Mouse (Mus musculus): ENCODE results near the gene Pde6b. TPM values are rescaled to one million over a fixed set of nuclear protein-coding genes. Genes with fewer than 3 reads are reported as not detected.

Gene Pde6b
- polyA plus RNA-seq (2012; fragmentation: generic; extraction: Trizol), result under 1 TPM in 1 of 2 experiments, not detected in 1; 0.02 TPM

GRCm38 (mm10) chr5:108388201-108388600 lies at the start of gene Pde6b:
Gene Pde6b (plus strand): TSS chr5:108388391.

GRCm38 (mm10) chr5:108367871-108368332 lies 20.3 kb upstream of the Pde6b start, which contains the start of gene Gm42517:
Gene Gm42517 (minus strand): TSS chr5:108367922.

GRCm38 (mm10) chr5:108433804-108434587 lies 45.8 kb downstream of the Pde6b start, which contains the start of gene Atp5k:
Gene Atp5k (minus strand): TSS chr5:108434448.

GRCm38 (mm10) chr5:108448785-108449668 lies 60.8 kb downstream of the Pde6b start, which contains the start of gene Mfsd7a:
Gene Mfsd7a (minus strand): TSS chr5:108448891.

GRCm38 (mm10) chr5:108461082-108462065 lies 73.2 kb downstream of the Pde6b start, which contains the start of gene Pcgf3:
Gene Pcgf3 (plus strand): TSS chr5:108461232.

Other genes with a start within 250 kb of the Pde6b start
- 1 to 10 TPM in 1 of 2 experiments, under 1 TPM in 1; 0.94 to 4.4 TPM for gene Dr1, start 119.5 kb upstream of the Pde6b start, polyA plus RNA-seq (2012; fragmentation: generic; extraction: Trizol)
- 1 to 10 TPM in 1 of 2 experiments, under 1 TPM in 1; 0.21 to 1.9 TPM for gene Pigg, start 75.8 kb upstream of the Pde6b start, polyA plus RNA-seq (2012; fragmentation: generic; extraction: Trizol)
- gene Gm42517, start 20.5 kb upstream of the Pde6b start, polyA plus RNA-seq (2012; fragmentation: generic; extraction: Trizol), result under 1 TPM; 0.01 to 0.06 TPM
- gene Atp5k, start 46.1 kb downstream of the Pde6b start, polyA plus RNA-seq (2012; fragmentation: generic; extraction: Trizol), result 1,000 to 10,000 TPM in 1 of 2 experiments, 100 to 1,000 TPM in 1; 937 to 1,235 TPM
- gene Mfsd7a, start 60.5 kb downstream of the Pde6b start, polyA plus RNA-seq (2012; fragmentation: generic; extraction: Trizol), result under 1 TPM; 0.08 to 0.77 TPM
- gene Pcgf3, start 72.8 kb downstream of the Pde6b start, polyA plus RNA-seq (2012; fragmentation: generic; extraction: Trizol), result 1 to 10 TPM; 1.7 to 7.6 TPM
- gene Cplx1, start 161.6 kb downstream of the Pde6b start, polyA plus RNA-seq (2012; fragmentation: generic; extraction: Trizol), result under 1 TPM in 1 of 2 experiments, not detected in 1; 0.02 TPM
- gene Gak, start 241.4 kb downstream of the Pde6b start, polyA plus RNA-seq (2012; fragmentation: generic; extraction: Trizol), result 10 to 100 TPM; 19.5 to 43.3 TPM
- 10 to 100 TPM in 1 of 2 experiments, 1 to 10 TPM in 1; 5.8 to 32.3 TPM for gene Tmem175, start 241.4 kb downstream of the Pde6b start, polyA plus RNA-seq (2012; fragmentation: generic; extraction: Trizol)

All from C3H10T1/2 (cell line).